Mouse (Mus musculus): ENCODE data around the gene Sox5. TPM values are rescaled to one million over a fixed set of nuclear protein-coding genes. Genes with fewer than 3 reads are reported as not detected.

Gene Sox5
- polyA plus RNA-seq, 1 experiment from 2014 or later, result 22.9 TPM

GRCm38 (mm10) chr6:143923146-143923545 lies 858.6 kb downstream of the Sox5 start:
- Histone ChIP-seq H3K9ac (ENCODE audit: low read length) (no peak overlapping the region), H3K27ac (ENCODE audit: low read length) (no peak overlapping the region), H3K27me3 (ENCODE audit: control insufficient read depth, insufficient read depth, low read depth, low read length) (no peaks in the 10 kb centered on the region), H3K36me3 (ENCODE audit: control insufficient read depth, insufficient read depth, low read length) (no peaks in the 10 kb centered on the region), H3K4me2 (ENCODE audit: low read depth, low read length) (no peak overlapping the region), H3K4me1 (replicated peaks; ENCODE audit: control insufficient read depth, insufficient read depth, low read length) (no peaks in the 10 kb centered on the region), H3K9me3 (ENCODE audit: control insufficient read depth, low read length) (no peaks in the 10 kb centered on the region), H3K4me3 (ENCODE audit: low read length) (no peak overlapping the region)
- 45% methylated on average over 6 of the region's 6 CpGs for WGBS
- ATAC-seq (ENCODE audit: low read depth), result no peak

GRCm38 (mm10) chr6:143918405-143918947 lies 863.3 kb downstream of the Sox5 start:
- WGBS, result 49% methylated on average over 16 of the region's 16 CpGs
- ATAC-seq (ENCODE audit: low read depth), result no peak
- Histone ChIP-seq H3K27ac (ENCODE audit: low read length) (no peak overlapping the region), H3K9me3 (ENCODE audit: control insufficient read depth, low read length) (no peaks in the 10 kb centered on the region), H3K9ac (ENCODE audit: low read length) (no peak overlapping the region), H3K4me3 (ENCODE audit: low read length) (no peak overlapping the region), H3K36me3 (ENCODE audit: control insufficient read depth, insufficient read depth, low read length) (no peaks in the 10 kb centered on the region), H3K27me3 (ENCODE audit: control insufficient read depth, insufficient read depth, low read depth, low read length) (no peaks in the 10 kb centered on the region), H3K4me1 (replicated peaks; ENCODE audit: control insufficient read depth, insufficient read depth, low read length) (no peaks in the 10 kb centered on the region), H3K4me2 (ENCODE audit: low read depth, low read length) (no peak overlapping the region)

- no peaks in the 10 kb centered on the region for H3K36me3 ChIP-seq (ENCODE audit: control insufficient read depth, insufficient read depth, low read length)
- no peaks in the 10 kb centered on the region for H3K9me3 ChIP-seq (ENCODE audit: control insufficient read depth, low read length)
- no peak overlapping the region for H3K9ac ChIP-seq (ENCODE audit: low read length)
- ATAC-seq (ENCODE audit: low read depth), result no peak
- whole genome bisulfite sequencing, result 54% methylated on average over 10 of the region's 10 CpGs
- H3K4me3 ChIP-seq (ENCODE audit: low read length), result no peak overlapping the region
- no peaks in the 10 kb centered on the region for H3K4me1 ChIP-seq (replicated peaks; ENCODE audit: control insufficient read depth, insufficient read depth, low read length)
- H3K4me2 ChIP-seq (ENCODE audit: low read depth, low read length), result no peak overlapping the region
- no peaks in the 10 kb centered on the region for H3K27me3 ChIP-seq (ENCODE audit: control insufficient read depth, insufficient read depth, low read depth, low read length)
- no peak overlapping the region for H3K27ac ChIP-seq (ENCODE audit: low read length)
These were observed 865.5 kb downstream of the Sox5 start for GRCm38 (mm10) chr6:143916152-143916735.

- H3K27me3 ChIP-seq (ENCODE audit: control insufficient read depth, insufficient read depth, low read depth, low read length), result no peaks in the 10 kb centered on the region
- no peak for ATAC-seq (ENCODE audit: low read depth)
- H3K4me1 ChIP-seq (replicated peaks; ENCODE audit: control insufficient read depth, insufficient read depth, low read length), result no peaks in the 10 kb centered on the region
- no peak overlapping the region for H3K27ac ChIP-seq (ENCODE audit: low read length)
- H3K36me3 ChIP-seq (ENCODE audit: control insufficient read depth, insufficient read depth, low read length), result no peaks in the 10 kb centered on the region
- H3K9me3 ChIP-seq (ENCODE audit: control insufficient read depth, low read length), result no peaks in the 10 kb centered on the region
- no peak overlapping the region for H3K4me3 ChIP-seq (ENCODE audit: low read length)
- no peak overlapping the region for H3K9ac ChIP-seq (ENCODE audit: low read length)
- WGBS, result 85% methylated on average over 3 of the region's 3 CpGs
- no peak overlapping the region for H3K4me2 ChIP-seq (ENCODE audit: low read depth, low read length)
These were observed 866.1 kb downstream of the Sox5 start for GRCm38 (mm10) chr6:143915686-143916085.

- 93% methylated on average over 3 of the region's 3 CpGs for WGBS
- no peak overlapping the region for H3K4me3 ChIP-seq (ENCODE audit: low read length)
- ATAC-seq (ENCODE audit: low read depth), result no peak
- no peaks in the 10 kb centered on the region for H3K4me1 ChIP-seq (replicated peaks; ENCODE audit: control insufficient read depth, insufficient read depth, low read length)
- H3K4me2 ChIP-seq (ENCODE audit: low read depth, low read length), result no peak overlapping the region
- H3K9me3 ChIP-seq (ENCODE audit: control insufficient read depth, low read length), result no peaks in the 10 kb centered on the region
- H3K36me3 ChIP-seq (ENCODE audit: control insufficient read depth, insufficient read depth, low read length), result no peaks in the 10 kb centered on the region
- H3K27me3 ChIP-seq (ENCODE audit: control insufficient read depth, insufficient read depth, low read depth, low read length), result no peaks in the 10 kb centered on the region
- H3K9ac ChIP-seq (ENCODE audit: low read length), result no peak overlapping the region
- no peak overlapping the region for H3K27ac ChIP-seq (ENCODE audit: low read length)
These were observed 869.5 kb downstream of the Sox5 start for GRCm38 (mm10) chr6:143912316-143912715.

- Histone ChIP-seq H3K9ac (ENCODE audit: low read length) (no peak overlapping the region), H3K4me1 (replicated peaks; ENCODE audit: control insufficient read depth, insufficient read depth, low read length) (no peaks in the 10 kb centered on the region), H3K4me3 (ENCODE audit: low read length) (no peak overlapping the region), H3K27me3 (ENCODE audit: control insufficient read depth, insufficient read depth, low read depth, low read length) (no peaks in the 10 kb centered on the region), H3K9me3 (ENCODE audit: control insufficient read depth, low read length) (no peaks in the 10 kb centered on the region), H3K27ac (ENCODE audit: low read length) (no peak overlapping the region), H3K4me2 (ENCODE audit: low read depth, low read length) (no peak overlapping the region), H3K36me3 (ENCODE audit: control insufficient read depth, insufficient read depth, low read length) (no peaks in the 10 kb centered on the region)
- no peak for ATAC-seq (ENCODE audit: low read depth)
These were observed 877.1 kb downstream of the Sox5 start for GRCm38 (mm10) chr6:143904693-143905031.

- no peak overlapping the region for H3K27ac ChIP-seq (ENCODE audit: low read length)
- no peak overlapping the region for H3K9ac ChIP-seq (ENCODE audit: low read length)
- H3K27me3 ChIP-seq (ENCODE audit: control insufficient read depth, insufficient read depth, low read depth, low read length), result no peaks in the 10 kb centered on the region
- no peak for ATAC-seq (ENCODE audit: low read depth)
- H3K4me3 ChIP-seq (ENCODE audit: low read length), result no peak overlapping the region
- H3K36me3 ChIP-seq (ENCODE audit: control insufficient read depth, insufficient read depth, low read length), result no peaks in the 10 kb centered on the region
- no peaks in the 10 kb centered on the region for H3K9me3 ChIP-seq (ENCODE audit: control insufficient read depth, low read length)
- 66% methylated on average over 10 of the region's 10 CpGs for WGBS
- H3K4me2 ChIP-seq (ENCODE audit: low read depth, low read length), result no peak overlapping the region
- no peaks in the 10 kb centered on the region for H3K4me1 ChIP-seq (replicated peaks; ENCODE audit: control insufficient read depth, insufficient read depth, low read length)
These were observed 877.6 kb downstream of the Sox5 start for GRCm38 (mm10) chr6:143903981-143904692.

- 90% methylated on average over 4 of the region's 4 CpGs for WGBS
These were observed 880.9 kb downstream of the Sox5 start for GRCm38 (mm10) chr6:143900871-143901270.

GRCm38 (mm10) chr6:143895092-143895491 lies 886.7 kb downstream of the Sox5 start:
- Histone ChIP-seq H3K36me3 (ENCODE audit: control insufficient read depth, insufficient read depth, low read length) (no peaks in the 10 kb centered on the region), H3K4me2 (ENCODE audit: low read depth, low read length) (no peak overlapping the region), H3K27me3 (ENCODE audit: control insufficient read depth, insufficient read depth, low read depth, low read length) (no peaks in the 10 kb centered on the region), H3K4me3 (ENCODE audit: low read length) (no peak overlapping the region), H3K4me1 (replicated peaks; ENCODE audit: control insufficient read depth, insufficient read depth, low read length) (no peaks in the 10 kb centered on the region), H3K9ac (ENCODE audit: low read length) (no peak overlapping the region), H3K27ac (ENCODE audit: low read length) (no peak overlapping the region), H3K9me3 (ENCODE audit: control insufficient read depth, low read length) (no peaks in the 10 kb centered on the region)
- 79% methylated on average over 6 of the region's 6 CpGs for WGBS
- no peak for ATAC-seq (ENCODE audit: low read depth)

More at GRCm38 (mm10) chr6:143900871-143901270, 880.9 kb downstream of the Sox5 start:
- Histone ChIP-seq H3K4me3 (ENCODE audit: low read length) (no peak overlapping the region), H3K27me3 (ENCODE audit: control insufficient read depth, insufficient read depth, low read depth, low read length) (no peaks in the 10 kb centered on the region), H3K9ac (ENCODE audit: low read length) (no peak overlapping the region), H3K4me2 (ENCODE audit: low read depth, low read length) (no peak overlapping the region), H3K27ac (ENCODE audit: low read length) (no peak overlapping the region), H3K9me3 (ENCODE audit: control insufficient read depth, low read length) (no peaks in the 10 kb centered on the region), H3K4me1 (replicated peaks; ENCODE audit: control insufficient read depth, insufficient read depth, low read length) (no peaks in the 10 kb centered on the region), H3K36me3 (ENCODE audit: control insufficient read depth, insufficient read depth, low read length) (no peaks in the 10 kb centered on the region)
- no peak for ATAC-seq (ENCODE audit: low read depth)
